Mouse (Mus musculus): Measurements from ENCODE around the gene Cyp4f39. TPM values are rescaled to one million over a fixed set of nuclear protein-coding genes. Genes with fewer than 3 reads are reported as not detected.

Gene Cyp4f39
- 0.92 and 1.3 TPM in 2 replicates for polyA plus RNA-seq (2015; fragmentation: Nextera tagmentation; extraction: Ambion mirVana)

DNA sequence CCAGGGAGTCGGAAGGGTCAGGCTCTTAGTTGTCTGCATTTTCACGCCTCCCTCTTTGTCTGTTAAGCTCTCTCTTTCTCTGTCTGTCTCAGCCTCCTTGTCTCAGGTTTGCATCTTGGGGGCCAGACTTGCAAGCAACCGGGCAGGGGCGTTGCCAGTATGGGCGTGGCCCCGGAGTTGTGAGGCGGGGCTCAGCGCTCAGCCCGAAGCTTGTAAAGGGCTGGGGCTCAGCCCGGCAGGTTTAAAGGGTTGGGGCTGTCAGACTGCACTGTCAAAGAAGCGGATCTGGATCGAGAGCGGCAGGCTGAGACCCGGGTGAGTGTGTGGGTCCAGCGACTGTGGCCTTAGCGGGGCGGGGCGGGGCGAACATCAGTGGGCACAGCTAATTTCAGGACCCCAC, at the start of gene Cyp4f39:
Gene Cyp4f39 (plus strand): TSS at position 242 of the 400 bp plus-strand sequence.
- Histone ChIP-seq H3K27ac (replicated peaks) (no peak within 1 kb of the TSS), H3K4me1 (replicated peaks) (peaks cover 12% of the 10 kb centered on the region), H3K4me3 (peak within 1 kb of the TSS; percentile 35), H3K27me3 (peaks cover 12% of the 10 kb centered on the region; the same call in 1 of the 2 replicates), H3K9ac (peak within 1 kb of the TSS; percentile 19; the same call in 1 of the 2 replicates), H3K36me3 (no peaks in the 10 kb centered on the region), H3K4me2 (peak within 1 kb of the TSS; percentile 71), H3K9me3 (no peaks in the 10 kb centered on the region)
- no peak for ATAC-seq (ENCODE audit: low FRiP score, low read depth)
- 5% methylated on average over 19 of the region's 19 CpGs for WGBS

DNA sequence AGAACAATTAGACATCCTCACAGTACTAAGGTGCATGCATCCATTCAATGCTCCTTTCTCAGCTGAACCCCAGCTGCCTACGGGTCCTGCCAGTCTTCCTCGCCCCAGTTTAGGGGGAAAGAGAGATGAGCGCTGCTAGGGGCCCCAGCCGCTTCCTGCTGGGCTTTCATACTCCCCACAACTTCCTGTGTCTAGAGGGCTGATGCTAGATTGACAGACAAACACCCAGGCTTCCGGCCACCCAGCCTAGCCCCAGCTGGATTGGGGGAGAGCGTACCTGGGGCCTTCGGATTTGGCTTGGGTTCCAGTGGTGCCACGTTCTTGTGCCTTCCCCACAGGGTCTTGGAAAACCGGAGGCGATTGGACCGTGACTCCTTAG, 49.8 kb upstream of the Cyp4f39 start:
- Histone ChIP-seq H3K4me3 (no peak overlapping the region), H3K4me1 (replicated peaks) (no peaks in the 10 kb centered on the region), H3K9me3 (no peaks in the 10 kb centered on the region), H3K9ac (no peak overlapping the region), H3K27me3 (peaks cover 20% of the 10 kb centered on the region), H3K36me3 (no peaks in the 10 kb centered on the region), H3K27ac (replicated peaks) (no peak overlapping the region), H3K4me2 (no peak overlapping the region)
- 77% methylated on average over 11 of the region's 11 CpGs for WGBS
- ATAC-seq (ENCODE audit: low FRiP score, low read depth), result no peak

DNA sequence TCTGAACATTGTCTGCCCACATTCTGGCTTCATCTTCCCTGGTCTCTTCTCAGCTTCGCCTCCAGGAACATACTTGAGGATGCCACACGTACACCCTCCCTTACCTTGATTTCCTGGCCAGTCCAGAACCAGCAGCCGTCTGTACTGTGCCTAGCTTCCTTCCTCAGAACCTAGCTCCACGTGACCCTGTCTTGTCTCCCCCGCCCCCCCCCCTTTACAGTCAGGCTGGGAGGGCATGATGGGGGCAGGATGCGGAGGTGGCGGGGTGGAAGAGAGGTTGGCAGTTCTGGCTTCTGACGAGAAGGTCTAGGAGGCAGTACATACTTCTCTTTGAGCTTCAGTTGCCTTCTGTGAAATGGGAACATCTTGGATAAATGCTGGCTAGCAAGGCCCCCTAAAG, 49.1 kb upstream of the Cyp4f39 start, which contains the start of gene Rasal3:
Gene Rasal3 (minus strand): TSS at position 167 of the 400 bp plus-strand sequence.
- H3K9ac ChIP-seq, result no peak within 1 kb of the TSS
- no peak within 1 kb of the TSS for H3K4me2 ChIP-seq
- WGBS, result 77% methylated on average over 8 of the region's 8 CpGs

GRCm38 (mm10) chr17:32411898-32412297, 40.6 kb upstream of the Cyp4f39 start:
- H3K27ac ChIP-seq (replicated peaks), result no peak overlapping the region
- ATAC-seq (ENCODE audit: low FRiP score, low read depth), result no peak
- H3K9me3 ChIP-seq, result no peaks in the 10 kb centered on the region
- no peak overlapping the region for H3K4me3 ChIP-seq
- 0 out of 2 replicates have a peak, but pooled peaks cover 15% of the 10 kb centered on the region for H3K27me3 ChIP-seq
- H3K9ac ChIP-seq, result no peak overlapping the region
- WGBS, result 93% methylated on average over 6 of the region's 6 CpGs
- no peaks in the 10 kb centered on the region for H3K4me1 ChIP-seq (replicated peaks)
- no peak overlapping the region for H3K4me2 ChIP-seq
- no peaks in the 10 kb centered on the region for H3K36me3 ChIP-seq

More for the DNA sequence above, 49.1 kb upstream of the Cyp4f39 start, which contains the start of gene Rasal3:
- Histone ChIP-seq H3K27me3 (peaks cover 13% of the 10 kb centered on the region; the same call in 1 of the 2 replicates), H3K27ac (replicated peaks) (no peak within 1 kb of the TSS), H3K36me3 (no peaks in the 10 kb centered on the region), H3K4me3 (no peak within 1 kb of the TSS), H3K9me3 (no peaks in the 10 kb centered on the region), H3K4me1 (replicated peaks) (no peaks in the 10 kb centered on the region)
- ATAC-seq (ENCODE audit: low FRiP score, low read depth), result no peak

DNA sequence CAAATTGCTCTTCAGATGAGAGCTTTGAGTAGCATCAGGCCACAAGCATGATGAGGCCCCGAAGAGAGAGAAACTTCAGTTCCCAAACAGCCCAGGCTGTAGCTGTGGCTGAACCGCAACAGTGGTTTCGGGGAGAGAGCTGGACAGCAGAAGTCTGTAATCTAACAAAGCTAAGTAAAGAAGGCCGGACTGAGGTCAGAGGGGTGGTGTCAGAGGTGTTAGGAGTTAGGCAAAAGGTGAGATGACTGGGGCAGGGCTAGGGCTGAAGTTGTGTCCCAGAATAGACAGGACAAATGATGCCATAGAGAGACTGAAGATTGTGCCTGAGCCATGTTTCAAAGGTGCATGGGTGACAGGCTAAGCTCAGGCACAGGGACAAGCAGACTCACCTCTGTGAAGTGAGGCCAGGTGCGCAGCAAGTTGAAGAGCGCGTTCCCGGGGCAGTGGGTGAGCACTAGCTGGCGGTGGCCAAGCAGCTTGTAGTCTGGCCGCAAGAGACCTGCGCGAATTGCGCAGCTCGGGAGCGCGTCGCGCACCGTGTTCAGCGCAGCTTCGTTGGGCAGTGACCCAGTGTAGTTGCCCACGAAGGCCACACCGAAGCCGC, 37.0 kb upstream of the Cyp4f39 start:
- H3K4me2 ChIP-seq, result no peak overlapping the region
- ATAC-seq (ENCODE audit: low FRiP score, low read depth), result no peak
- H3K27ac ChIP-seq (replicated peaks), result no peak overlapping the region

DNA sequence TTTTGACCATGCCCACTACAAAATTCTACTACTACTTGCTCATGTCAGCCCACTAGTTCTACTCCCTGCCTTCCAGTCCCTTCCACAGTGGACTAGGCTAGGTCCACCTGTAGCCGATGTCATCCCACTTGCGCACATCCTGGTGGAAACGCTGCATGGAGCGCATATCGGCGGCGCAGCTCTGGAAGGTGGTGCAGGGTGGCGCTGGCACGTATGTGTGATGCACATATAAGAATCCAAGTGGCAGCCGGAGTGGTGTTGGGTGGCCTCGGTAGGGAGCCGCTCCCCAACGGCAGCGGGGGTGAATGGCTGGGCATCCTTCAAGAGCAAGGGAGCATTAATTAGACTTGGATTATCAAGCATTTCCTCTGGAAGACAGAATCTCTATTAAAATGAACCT, 35.8 kb upstream of the Cyp4f39 start:
- Histone ChIP-seq H3K4me3 (no peak overlapping the region), H3K36me3 (no peaks in the 10 kb centered on the region), H3K27me3 (0 out of 2 replicates have a peak, but pooled peaks cover 15% of the 10 kb centered on the region), H3K9ac (no peak overlapping the region), H3K9me3 (no peaks in the 10 kb centered on the region), H3K4me1 (replicated peaks) (no peaks in the 10 kb centered on the region), H3K27ac (replicated peaks) (no peak overlapping the region), H3K4me2 (no peak overlapping the region)
- 94% methylated on average over 14 of the region's 14 CpGs for WGBS
- no peak for ATAC-seq (ENCODE audit: low FRiP score, low read depth)

More for the DNA sequence above, 37.0 kb upstream of the Cyp4f39 start:
- 51% methylated on average over 24 of the region's 24 CpGs for WGBS
- Histone ChIP-seq H3K4me3 (no peak overlapping the region), H3K27me3 (0 out of 2 replicates have a peak, but pooled peaks cover 15% of the 10 kb centered on the region), H3K9me3 (no peaks in the 10 kb centered on the region), H3K4me1 (replicated peaks) (no peaks in the 10 kb centered on the region), H3K9ac (no peak overlapping the region), H3K36me3 (no peaks in the 10 kb centered on the region)

GRCm38 (mm10) chr17:32419989-32420388, 32.5 kb upstream of the Cyp4f39 start:
- Histone ChIP-seq H3K4me1 (replicated peaks) (no peaks in the 10 kb centered on the region), H3K9me3 (no peaks in the 10 kb centered on the region), H3K27ac (replicated peaks) (no peak overlapping the region), H3K4me3 (no peak overlapping the region), H3K27me3 (0 out of 2 replicates have a peak, but pooled peaks cover 13% of the 10 kb centered on the region), H3K4me2 (no peak overlapping the region), H3K9ac (no peak overlapping the region), H3K36me3 (no peaks in the 10 kb centered on the region)
- ATAC-seq (ENCODE audit: low FRiP score, low read depth), result no peak
- 77% methylated on average over 2 of the region's 2 CpGs for WGBS

DNA sequence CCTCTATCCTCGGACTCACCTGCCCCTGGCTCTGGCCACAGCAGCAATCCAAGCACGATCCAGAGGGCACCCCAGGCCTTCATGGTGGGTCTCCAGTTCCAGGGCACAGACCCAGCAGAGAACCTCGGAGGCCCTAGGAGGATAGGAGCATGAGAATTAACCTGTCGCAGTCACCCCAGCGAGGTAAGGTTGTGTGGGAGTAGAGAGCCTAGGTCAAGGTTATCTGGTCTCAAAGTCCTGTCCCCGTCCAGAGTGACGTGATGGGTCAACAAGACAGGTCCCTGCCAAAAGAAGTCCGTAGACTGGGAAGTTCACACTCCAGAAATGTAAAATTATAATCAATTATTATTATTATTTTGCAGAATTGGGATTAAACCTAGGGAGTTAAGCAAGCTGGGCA, 31.7 kb upstream of the Cyp4f39 start:
- no peak overlapping the region for H3K4me2 ChIP-seq
- H3K36me3 ChIP-seq, result no peaks in the 10 kb centered on the region
- no peaks in the 10 kb centered on the region for H3K9me3 ChIP-seq
- no peak overlapping the region for H3K9ac ChIP-seq
- no peaks in the 10 kb centered on the region for H3K4me1 ChIP-seq (replicated peaks)
- H3K4me3 ChIP-seq, result no peak overlapping the region
- no peak overlapping the region for H3K27ac ChIP-seq (replicated peaks)
- WGBS, result 89% methylated on average over 8 of the region's 8 CpGs
- no peak for ATAC-seq (ENCODE audit: low FRiP score, low read depth)
- 0 out of 2 replicates have a peak, but pooled peaks cover 8% of the 10 kb centered on the region for H3K27me3 ChIP-seq

- 86% methylated on average over 2 of the region's 2 CpGs for WGBS
- Histone ChIP-seq H3K27me3 (no peaks in the 10 kb centered on the region), H3K9ac (no peak within 1 kb of the TSS), H3K9me3 (no peaks in the 10 kb centered on the region), H3K36me3 (no peaks in the 10 kb centered on the region), H3K4me3 (no peak within 1 kb of the TSS), H3K4me2 (no peak within 1 kb of the TSS), H3K27ac (replicated peaks) (no peak within 1 kb of the TSS), H3K4me1 (replicated peaks) (no peaks in the 10 kb centered on the region)
- no peak for ATAC-seq (ENCODE audit: low FRiP score, low read depth)
Observed at GRCm38 (mm10) chr17:32424034-32424433, 28.5 kb upstream of the Cyp4f39 start, which contains the start of gene Pglyrp2. TSS of gene Pglyrp2 (minus strand) at chr17:32424167.

DNA sequence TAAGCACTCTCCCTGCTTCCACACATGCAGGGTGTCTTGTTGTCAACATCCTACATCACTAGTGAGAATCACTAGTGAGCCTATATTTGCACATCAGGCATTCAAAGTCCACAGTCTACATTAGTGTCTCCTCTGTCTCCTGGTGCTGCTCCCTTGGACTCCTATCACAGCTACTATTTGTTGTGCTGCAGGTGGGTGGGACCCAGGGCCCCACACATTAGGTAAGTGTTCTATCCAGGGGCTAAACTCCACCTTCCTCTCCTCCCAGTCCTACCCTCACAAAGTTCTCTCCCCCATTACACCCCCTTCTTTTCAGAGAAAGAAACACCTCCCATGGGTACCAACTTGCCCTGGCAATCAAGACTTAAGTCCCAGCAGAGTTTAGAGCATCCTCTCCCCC, 25.9 kb upstream of the Cyp4f39 start:
- H3K27me3 ChIP-seq, result no peaks in the 10 kb centered on the region
- no peaks in the 10 kb centered on the region for H3K4me1 ChIP-seq (replicated peaks)
- no peak for ATAC-seq (ENCODE audit: low FRiP score, low read depth)
- no peak overlapping the region for H3K4me3 ChIP-seq
- no peaks in the 10 kb centered on the region for H3K9me3 ChIP-seq
- no peak overlapping the region for H3K27ac ChIP-seq (replicated peaks)
- no peak overlapping the region for H3K4me2 ChIP-seq
- no peaks in the 10 kb centered on the region for H3K36me3 ChIP-seq
- no peak overlapping the region for H3K9ac ChIP-seq

- ATAC-seq (ENCODE audit: low FRiP score, low read depth), result no peak
- no peak overlapping the region for H3K27ac ChIP-seq (replicated peaks)
- no peaks in the 10 kb centered on the region for H3K27me3 ChIP-seq
- H3K4me3 ChIP-seq, result no peak overlapping the region
- H3K9me3 ChIP-seq, result no peaks in the 10 kb centered on the region
- H3K36me3 ChIP-seq, result no peaks in the 10 kb centered on the region
- H3K9ac ChIP-seq, result no peak overlapping the region
- 67% methylated on average over 3 of the region's 3 CpGs for WGBS
- H3K4me1 ChIP-seq (replicated peaks), result no peaks in the 10 kb centered on the region
- no peak overlapping the region for H3K4me2 ChIP-seq
Observed at GRCm38 (mm10) chr17:32431972-32432371, 20.6 kb upstream of the Cyp4f39 start.

GRCm38 (mm10) chr17:32434324-32434723, 18.2 kb upstream of the Cyp4f39 start:
- Histone ChIP-seq H3K9me3 (no peaks in the 10 kb centered on the region), H3K27ac (replicated peaks) (no peak overlapping the region), H3K4me1 (replicated peaks) (no peaks in the 10 kb centered on the region), H3K36me3 (no peaks in the 10 kb centered on the region), H3K4me2 (no peak overlapping the region), H3K9ac (no peak overlapping the region), H3K4me3 (no peak overlapping the region), H3K27me3 (no peaks in the 10 kb centered on the region)
- ATAC-seq (ENCODE audit: low FRiP score, low read depth), result no peak
- WGBS, result 74% methylated on average over 4 of the region's 4 CpGs

- Histone ChIP-seq H3K9ac (no peak overlapping the region), H3K36me3 (no peaks in the 10 kb centered on the region), H3K4me1 (replicated peaks) (no peaks in the 10 kb centered on the region), H3K4me3 (no peak overlapping the region), H3K27me3 (no peaks in the 10 kb centered on the region), H3K9me3 (no peaks in the 10 kb centered on the region), H3K27ac (replicated peaks) (no peak overlapping the region), H3K4me2 (no peak overlapping the region)
- ATAC-seq (ENCODE audit: low FRiP score, low read depth), result no peak
- WGBS, result 71% methylated on average over 5 of the region's 5 CpGs
Observed at GRCm38 (mm10) chr17:32435151-32435550, 17.4 kb upstream of the Cyp4f39 start.
